Mouse (Mus musculus): ENCODE measurements around the gene Has1.

Gene Has1

DNA sequence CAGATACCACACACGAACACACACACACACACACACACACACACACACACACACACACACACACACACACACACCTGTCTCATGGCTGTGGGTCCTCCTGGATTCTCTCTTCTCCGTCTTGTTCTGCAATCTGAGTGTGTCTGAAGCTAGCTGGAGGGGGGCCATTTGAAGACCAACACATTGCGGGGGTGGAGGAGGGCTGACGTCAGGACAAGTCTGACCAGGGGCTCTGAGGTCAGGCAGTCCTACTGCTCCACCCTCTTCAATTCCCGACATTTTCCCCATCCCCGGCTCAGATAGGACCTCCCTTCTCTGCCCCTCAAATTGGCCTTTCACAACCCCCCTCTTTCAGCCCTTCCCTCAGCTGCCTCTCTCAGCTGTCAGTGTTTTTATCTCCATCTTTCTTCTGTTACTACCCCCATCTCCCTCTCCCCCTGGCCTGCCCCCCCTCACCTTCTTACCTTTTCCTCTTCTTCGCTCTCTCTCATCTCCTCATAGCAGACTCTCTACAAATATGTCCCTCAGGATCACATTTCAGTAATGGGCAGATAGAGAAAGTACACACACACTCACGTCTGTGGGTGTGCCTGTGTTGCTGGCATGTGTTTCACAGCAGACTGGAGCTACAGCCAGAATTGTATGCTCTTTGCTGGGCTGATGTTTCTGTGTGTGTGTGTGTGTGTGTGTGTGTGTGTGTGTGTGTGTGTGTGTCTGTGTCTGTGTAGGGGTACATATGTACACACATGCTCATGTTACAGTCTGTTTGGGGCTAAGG lies at the start of gene Has1:
Has1 (minus strand) TSS at position 142 of the 775 bp plus-strand sequence.
- DNase-seq (ENCODE audit: low spot score in 2 of 2), result no peak

DNA sequence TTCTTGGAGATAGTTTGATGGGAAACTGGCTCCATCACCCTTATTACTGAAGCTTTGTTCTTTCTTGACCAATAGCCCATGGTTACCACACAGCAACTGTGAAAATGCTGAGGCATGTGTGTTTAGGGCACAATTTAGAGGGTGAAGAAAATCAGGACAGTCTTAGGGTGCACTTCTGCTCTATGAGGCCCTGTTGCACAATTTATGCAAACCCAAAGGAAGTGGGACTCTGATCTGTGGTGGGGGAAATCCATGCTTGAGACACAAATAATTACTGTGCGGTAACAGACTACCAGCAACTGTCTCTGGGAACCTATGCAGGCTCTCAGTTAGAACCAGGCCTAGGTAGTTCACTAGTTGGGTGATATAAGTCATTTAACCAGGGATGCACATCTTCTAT lies 45.8 kb upstream of the Has1 start:
- DNase-seq (ENCODE audit: low spot score in 2 of 2), result no peak

DNA sequence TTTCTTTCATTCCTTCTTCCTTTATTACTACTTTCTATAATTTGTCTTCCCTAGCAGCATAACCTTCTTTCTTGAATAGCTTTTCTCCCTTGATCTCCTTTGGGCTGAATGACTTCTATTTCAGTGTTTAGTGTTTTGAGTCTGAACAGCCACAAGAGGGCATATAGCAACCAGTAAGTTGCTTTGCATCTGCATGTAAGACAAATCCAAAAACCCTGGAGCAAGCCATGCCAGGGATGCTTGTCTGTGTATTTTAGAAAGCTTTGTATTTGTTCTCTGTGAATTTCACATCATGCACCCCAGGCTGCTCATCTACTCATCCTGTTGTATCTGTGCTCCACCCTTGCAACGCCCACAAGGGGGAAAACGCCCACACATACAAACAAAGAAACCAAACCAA lies 44.3 kb upstream of the Has1 start:
- no peak for DNase-seq (ENCODE audit: low spot score in 2 of 2)

DNA sequence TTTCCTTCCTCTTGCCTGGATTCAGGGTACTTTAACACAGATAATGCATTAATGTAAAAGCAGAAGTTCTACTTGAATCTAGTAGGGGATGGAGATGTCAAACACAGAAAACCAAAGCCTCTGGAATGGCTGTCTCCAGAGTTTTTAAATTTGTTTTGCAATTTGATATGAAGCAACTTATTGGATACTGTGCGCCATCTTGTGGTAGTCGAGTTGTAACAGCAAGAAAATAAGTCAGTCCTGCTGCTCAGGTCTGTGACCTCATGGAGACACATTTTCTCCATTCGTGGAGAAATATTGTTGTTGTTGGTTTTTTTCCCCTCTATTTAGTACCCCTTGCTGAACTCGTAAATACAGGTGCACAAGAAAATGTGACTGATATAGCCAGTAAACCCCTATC lies 41.0 kb upstream of the Has1 start:
- DNase-seq (ENCODE audit: low spot score in 2 of 2), result peak in 1 of 2 experiments; percentile 19

DNA sequence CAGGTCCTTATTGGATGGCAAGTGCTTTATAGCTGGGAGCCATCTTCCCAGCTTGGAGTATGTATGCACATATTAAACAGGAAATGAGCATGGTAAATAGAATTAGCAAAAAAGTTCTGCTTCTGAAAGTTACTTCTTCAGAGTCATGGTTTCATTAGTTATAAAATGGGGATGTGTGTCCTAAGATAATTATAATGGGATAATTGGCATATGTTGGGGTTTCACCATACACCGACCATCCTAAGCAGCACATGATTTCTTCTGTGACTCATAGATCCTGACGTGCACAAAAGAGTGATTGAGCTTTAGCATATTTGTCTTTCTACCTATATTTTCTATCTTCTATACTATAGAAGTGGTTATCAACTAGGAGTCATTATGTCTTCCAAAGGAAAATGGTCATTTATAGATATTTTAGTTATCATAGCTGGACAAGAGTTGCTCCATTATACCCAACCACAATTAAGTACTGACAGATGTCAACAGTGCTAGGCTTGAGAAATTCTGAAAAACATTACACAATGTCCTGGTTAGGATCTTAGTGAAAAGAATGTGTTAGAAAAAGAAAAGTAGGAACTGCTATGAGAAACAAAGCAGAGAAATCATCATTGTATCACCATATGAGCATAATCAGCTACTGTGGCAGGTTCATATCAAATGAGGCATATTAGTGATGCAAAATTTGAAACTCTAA lies 34.9 kb upstream of the Has1 start:
- no peak for DNase-seq (ENCODE audit: low spot score in 2 of 2)

DNA sequence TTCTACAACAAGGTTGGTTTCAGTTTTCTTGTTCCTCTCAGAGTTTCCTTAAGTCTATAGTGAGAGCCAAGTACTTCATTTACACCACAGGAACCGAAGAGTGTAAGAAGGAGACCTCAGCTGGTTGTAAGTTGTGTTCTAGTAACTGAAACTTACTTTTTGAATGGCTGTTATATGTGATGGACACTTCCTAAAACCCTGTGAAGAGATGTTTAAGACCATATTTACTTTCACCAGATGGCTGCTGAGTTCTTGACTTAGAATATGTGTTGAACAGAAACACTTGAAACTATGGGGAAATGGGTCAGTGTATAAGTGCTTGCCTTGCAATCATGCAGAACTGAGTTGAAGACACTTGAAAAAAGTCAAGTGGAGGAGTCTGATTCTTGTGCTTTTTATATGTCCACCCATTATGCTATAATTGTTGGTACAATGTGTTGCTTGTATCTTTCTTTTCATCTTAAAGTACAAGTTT lies 32.8 kb upstream of the Has1 start, which contains the start of the genes Fpr2 and Fpr3:
Fpr2 (plus strand) TSS at position 51 of the 475 bp plus-strand sequence.
Fpr3 (plus strand) TSS at position 79 of the 475 bp plus-strand sequence.
- no peak for DNase-seq (ENCODE audit: low spot score in 2 of 2)

DNA sequence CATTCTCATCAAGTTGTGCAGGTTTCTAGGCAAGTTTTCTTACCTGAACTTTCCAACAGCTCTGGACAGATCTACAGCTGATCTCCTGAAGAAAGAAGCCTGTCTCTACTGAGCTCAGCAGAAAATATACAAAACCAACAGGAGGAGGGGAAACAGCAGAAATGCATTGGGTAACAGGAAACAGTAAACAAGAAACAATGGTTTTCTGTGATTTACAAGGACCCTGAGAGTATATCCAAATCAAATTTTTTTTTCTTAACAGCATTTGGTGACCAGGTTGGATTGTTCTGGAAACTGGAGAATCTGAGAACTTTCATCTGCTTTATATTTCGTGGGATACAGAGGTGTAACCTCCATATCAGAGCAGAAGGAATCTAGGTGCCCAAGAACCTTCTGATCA lies 28.8 kb upstream of the Has1 start, which contains the start of gene Fpr1:
Fpr1 (minus strand) TSS at position 101 of the 400 bp plus-strand sequence.
- DNase-seq (ENCODE audit: low spot score in 2 of 2), result no peak

DNA sequence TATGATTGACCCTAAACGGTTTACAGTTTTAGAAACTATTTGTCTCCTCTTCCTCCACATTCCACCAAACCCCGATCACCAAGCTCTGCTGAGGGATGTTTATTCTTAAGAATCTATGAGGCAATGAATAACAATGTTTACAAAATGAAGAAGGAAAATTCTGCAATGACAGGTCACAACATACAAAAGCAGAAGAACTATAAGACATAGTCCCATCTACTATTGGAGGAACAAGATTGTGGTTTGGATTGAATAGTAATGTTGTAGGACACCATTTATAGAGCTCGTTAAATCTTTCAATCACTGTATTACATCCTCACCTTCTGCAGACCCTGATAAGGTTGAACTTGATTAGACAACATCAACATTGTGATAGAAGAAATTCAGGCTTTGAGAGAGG lies 27.7 kb upstream of the Has1 start:
- no peak for DNase-seq (ENCODE audit: low spot score in 2 of 2)

DNA sequence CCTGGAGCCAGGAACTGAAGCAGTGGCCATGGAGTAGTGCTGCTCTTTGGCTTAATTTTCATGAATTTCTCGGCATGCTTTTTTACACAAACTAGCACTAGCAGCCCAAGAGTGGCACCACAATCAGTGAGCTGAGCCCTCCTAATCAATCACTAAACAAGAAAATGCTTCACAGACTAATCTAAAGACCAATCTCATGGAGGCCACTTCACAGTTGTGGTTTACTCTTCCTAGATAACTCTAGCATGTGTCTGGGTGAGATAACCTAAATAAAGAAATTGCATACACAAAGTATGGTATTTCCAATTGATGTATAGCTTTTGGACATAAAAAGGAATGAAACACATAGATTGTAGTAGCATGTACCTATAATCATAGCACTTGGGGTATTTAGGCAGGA lies 24.3 kb upstream of the Has1 start:
- DNase-seq (ENCODE audit: low spot score in 2 of 2), result no peak

DNA sequence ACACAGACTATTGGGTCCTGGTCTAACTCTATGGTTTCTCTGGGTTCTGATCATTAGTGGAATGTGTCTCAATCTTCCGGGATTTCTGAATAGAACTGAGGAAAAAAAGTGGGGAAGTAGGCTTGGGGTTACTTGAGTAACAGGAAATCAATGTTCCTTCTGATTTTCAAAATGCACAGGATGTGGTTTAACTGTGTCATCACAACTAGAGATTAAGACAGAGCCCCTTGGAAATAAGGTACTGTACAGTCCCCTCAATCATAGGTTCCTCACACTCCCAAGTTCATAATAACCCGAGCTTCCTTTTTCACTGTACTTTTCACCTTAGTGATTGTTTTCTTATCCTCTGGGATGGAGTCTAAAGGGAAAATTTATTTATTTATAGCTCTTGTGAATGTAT lies 16.7 kb upstream of the Has1 start:
- DNase-seq (ENCODE audit: low spot score in 2 of 2), result no peak

DNA sequence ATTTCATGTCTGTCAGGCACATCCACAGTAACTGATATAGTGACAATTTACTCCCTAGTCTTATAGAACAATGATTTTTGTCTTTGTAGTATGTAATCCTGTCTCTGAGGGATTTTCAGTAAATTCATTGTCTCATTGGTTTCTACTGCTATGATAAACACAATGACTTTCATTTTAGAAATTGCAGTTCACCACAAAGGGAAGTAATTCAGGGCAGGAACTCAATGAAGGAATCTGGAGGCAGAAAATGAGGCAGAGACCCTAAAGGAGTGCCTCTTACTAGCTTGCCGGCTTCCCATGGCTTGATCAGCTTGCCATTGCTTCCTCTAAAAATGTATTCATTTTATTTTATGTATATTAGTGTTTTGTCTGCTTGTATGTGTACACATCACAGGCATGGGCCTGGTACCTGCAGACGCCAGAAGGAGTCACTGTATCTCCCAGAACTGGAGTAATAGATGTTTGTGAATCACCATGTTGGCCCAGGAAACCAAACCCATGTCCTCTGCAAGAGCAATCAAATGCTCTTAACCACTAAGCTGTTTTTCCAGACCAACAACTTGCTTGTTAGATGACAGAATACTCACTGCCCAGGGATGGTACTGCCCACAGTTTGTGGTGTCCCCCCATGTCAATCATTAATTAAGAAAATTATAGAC lies 16.0 kb upstream of the Has1 start:
- DNase-seq (ENCODE audit: low spot score in 2 of 2), result no peak

DNA sequence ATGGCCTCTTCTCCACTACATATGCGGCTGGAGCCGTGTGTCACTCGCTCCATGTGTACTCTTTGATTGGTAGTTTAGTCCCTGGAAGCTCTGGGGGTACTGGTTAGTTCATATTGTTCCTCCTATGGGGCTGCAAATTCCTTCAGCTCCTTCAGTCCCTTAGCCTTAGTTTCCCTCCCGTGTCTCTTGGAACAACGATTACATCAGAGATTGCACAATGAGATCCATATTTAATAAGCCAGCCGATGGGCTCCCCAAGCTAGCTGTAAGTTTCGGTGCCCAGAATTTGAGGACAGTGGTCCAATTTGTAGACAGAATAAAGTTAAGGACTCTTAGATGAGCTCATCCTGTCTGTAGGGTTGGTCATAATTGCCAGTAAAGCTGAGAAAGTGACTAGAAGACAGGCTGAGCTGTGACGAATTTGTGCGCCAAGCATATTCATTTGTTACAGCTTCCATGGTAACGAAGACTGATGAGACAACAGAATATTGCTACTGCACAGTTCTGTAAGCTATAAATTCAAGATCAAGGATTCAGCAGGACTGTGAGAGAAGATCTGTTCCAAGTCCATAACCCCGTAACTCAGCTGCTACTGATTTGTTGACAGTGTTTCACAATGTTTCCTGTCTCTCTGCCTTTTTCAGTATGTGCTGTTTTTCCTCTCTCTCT lies 11.9 kb upstream of the Has1 start:
- no peak for DNase-seq (ENCODE audit: low spot score in 2 of 2)

DNA sequence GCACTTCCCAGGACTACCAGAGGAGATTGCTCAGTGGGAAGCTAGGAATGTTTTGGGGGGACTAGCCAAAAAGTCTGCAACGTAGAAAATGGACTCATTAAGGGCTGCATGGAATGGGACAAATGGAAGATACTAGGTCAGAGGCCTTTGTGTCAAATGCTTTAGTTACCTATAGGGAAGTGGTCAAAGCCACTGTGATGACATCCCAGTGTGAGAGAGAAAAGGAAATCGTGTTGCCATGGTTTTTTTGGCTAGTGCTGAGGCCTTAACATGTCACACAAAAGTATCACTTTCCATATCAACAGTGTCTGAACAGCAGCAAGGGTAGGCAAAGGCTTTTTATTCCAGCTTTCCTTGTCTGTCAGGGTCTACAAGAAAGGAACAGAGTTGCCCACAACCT lies 10.2 kb upstream of the Has1 start:
- no peak for DNase-seq (ENCODE audit: low spot score in 2 of 2)

DNA sequence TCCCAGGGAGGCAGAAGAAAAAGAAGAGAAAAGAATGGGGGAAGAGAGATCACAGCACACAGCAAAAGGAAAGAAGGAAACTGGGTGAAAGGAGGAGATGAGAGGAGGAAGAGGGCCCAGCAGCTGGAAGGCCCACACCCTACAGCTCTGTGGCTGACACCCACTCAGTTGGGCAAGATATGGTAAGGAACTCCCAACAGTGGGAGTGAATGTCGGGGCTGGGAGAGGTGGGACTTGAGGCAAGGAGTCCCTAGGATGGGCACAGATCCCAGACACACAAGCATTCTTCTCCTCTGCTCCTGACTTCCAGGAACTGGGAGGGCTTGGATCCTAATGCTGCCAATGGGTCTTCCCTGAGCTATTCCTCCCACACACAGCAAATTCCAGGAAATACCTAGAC lies 7.4 kb upstream of the Has1 start:
- DNase-seq (ENCODE audit: low spot score in 2 of 2), result no peak

DNA sequence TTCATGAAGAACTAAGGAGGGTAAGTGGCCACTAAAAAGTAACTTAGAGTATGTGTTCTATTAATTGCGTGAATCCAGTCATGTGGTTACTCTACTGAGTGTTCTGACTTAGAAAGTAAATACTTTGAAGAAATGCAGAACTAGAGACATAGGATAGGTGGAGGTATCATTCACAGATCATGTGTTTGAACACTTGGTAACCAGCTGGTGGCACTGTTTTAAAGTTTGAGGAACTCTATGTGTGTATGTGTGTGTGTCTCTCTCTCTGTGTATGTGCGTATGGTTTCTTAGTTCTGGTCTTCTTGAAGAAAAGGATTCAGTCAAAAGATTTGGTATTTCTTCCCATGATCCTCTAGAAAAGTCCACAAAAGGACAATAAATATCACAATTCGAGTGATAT lies 5.1 kb upstream of the Has1 start:
- DNase-seq (ENCODE audit: low spot score in 2 of 2), result no peak

DNA sequence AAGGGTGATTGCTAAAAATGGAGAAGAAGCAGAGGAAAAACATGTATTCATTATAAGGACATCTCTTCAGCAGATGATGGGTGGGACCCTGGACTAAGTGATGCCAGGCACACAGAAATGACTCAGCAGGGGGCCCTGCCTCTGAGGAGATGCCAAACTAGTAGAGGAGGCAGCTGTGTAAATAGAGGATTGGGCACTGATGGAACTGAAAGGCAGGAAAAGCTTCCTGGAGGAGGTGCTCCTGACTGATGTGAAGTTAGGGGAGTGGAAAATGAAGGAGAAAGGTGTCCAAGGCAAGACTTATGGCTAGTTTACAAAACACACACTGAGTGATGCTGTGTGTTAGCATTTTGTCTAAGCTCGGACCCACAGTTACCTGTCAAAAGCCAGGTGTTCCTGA lies 2.4 kb upstream of the Has1 start:
- no peak for DNase-seq (ENCODE audit: low spot score in 2 of 2)

DNA sequence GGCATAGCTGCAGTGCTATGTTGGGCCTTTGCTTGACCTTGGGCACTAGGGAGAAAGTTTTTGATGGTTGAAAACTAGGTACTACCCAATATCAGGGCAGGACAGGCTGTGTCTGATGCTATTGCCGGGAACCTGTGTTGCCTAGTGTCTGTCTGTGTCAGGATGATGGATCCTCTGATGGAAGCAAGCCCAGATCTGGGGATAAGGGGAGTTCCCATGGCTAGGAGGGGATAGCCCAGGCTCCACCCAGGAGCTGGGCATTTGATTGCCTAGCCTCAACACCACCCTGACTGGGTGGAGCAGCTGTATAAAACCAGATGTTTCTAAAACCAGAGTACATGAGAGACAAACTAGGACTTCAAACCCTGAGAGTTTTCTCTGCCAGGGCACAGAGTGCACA lies 1.6 kb upstream of the Has1 start:
- DNase-seq (ENCODE audit: low spot score in 2 of 2), result no peak

DNA sequence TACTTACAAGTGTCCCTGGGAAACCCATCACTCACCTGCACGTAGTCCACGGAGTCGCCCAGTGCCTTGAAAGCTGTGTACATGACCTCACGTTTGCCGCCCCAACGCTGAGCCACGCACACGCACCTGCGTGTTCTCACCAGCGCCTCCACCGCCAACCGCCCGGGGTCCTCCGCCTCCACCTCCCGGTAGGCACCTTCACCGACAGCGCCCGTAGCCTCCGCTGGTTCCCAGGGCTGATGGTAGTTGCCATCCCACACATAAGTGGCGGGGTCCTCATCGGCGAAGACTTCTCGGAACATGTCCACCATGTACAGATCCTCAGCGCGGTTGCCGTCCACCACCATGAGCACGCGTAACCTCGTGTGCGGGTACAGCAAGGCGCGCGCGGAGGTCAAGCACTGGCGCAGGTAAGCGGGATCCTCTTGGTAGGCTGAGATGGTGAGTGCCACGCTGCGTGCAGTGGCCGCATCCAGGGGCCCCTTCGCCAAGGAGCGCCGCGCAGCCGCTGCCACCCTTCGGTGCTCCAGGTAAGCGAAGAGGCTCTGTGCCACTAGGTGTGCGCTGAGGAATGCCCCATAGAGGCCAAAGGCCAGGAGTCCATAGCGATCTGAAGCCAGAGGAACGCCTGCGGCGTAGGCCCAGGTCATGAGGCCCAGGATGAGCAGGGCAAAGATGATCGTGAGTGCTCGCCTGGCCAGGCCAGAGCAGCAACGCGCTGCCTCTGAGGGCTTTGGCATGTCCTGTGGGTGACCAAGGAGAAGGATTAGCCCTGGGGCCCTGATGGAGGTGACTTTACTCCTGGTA lies 4.9 kb downstream of the Has1 start:
- no peak for DNase-seq (ENCODE audit: low spot score in 2 of 2)

DNA sequence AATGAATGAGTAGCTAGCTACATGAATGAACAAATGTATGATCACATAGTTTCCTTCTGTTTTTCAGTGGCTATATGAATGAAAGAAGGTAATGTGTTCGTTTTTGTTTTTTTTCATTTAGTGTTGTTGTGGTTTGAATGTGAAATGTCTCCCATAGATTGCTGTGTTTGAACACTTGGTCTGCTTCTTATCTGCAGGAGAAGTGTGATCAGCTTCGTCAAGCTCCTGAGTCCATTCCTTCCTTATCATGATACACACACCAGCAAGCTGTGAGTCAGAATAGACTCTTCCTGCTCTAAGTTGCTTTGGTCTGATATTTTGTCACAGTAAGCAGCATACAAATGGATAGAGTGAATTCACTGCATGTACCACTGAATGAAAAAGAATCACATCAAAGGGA lies 6.0 kb downstream of the Has1 start:
- no peak for DNase-seq (ENCODE audit: low spot score in 2 of 2)

DNA sequence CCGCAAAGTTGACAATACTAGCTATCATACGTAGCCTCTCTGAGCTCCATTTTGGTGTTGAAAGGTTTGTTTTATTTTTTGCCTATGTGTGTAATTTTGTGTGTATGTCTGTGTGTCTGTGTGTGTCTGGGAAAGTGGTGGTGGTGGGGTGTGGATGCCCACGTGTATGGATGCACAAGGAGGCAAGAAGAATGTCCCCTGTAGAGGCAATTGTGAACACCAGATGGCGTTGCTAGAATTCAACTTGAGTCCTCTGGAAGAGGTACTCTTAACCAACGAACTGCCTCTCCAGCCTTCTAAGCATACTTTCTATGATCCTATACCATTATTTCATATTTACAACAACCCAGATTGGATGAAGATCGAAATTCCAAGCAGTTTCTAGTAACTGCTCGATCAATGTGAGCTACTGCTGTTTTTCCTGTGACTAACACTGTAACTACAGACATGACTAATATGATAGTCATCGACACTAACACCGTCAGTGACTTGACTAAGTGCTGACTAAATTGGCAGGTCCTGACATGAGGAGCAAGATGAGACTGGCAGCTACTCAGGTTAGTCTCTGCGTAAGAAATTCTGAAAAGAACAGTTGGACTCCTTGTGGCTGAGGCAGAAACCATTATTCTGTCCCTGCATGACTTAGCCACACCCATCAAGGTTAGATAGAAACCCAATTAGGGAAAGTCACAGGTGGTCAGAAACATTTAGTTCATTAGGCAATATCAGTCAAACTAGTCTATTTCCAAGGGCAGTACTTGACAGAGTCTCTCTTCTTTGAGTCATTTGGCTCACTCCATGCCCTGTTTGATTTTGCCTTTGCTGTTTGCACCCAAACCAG lies 9.6 kb downstream of the Has1 start:
- DNase-seq (ENCODE audit: low spot score in 2 of 2), result no peak
